Mouse (Mus musculus) spleen, postnatal 14 days (tissue): ENCODE results near the gene Tomm20l.

ENCODE experiments used
- DNase-seq, 2 experiments: peaks; one replicate each; pipeline ENCODE4 v3.0.0; 2021 to 2022; ENCODE audit warnings: low spot score in 2 of 2

Tomm20l gene

DNA sequence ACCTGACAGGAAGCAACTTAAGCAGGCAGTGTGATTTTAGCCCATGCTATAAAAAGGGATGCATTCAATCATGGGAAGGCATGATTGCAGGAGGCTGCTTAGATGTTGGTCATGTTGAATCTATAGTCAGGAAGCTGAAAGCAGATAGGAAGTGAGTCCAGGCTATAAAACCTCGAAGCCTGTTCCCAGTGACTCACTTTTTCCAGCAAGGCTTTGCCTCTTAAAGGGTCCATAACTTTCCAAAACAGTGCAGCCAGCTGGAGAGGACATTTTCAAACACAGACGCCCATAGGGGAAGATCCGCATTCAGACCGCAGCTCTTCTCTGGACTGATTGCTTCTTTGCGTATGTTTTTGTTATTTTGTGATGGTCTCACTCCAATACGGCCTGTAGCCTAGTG, 43.8 kb downstream of the Tomm20l start:
- DNase-seq, result no peak

DNA sequence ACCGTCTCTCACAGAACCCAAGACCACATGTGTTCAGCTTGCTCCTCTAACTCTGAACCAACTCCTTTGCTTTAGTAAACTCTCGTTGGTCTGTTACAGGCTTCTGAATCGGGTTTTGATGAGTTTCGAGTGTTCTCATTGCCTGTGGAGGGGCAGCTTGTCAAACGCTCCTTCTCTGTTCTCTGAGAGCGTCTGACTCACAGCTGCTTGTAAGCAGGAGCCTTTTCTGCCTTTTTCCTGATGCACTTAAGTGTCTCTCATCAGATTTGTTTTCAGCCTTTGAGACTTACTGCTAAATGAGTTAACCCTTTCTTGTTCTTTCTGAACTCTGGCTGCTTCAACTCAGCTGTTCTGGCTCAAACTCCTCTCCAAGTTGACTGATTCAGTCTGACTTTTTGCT, 46.7 kb downstream of the Tomm20l start:
- DNase-seq, result no peak

DNA sequence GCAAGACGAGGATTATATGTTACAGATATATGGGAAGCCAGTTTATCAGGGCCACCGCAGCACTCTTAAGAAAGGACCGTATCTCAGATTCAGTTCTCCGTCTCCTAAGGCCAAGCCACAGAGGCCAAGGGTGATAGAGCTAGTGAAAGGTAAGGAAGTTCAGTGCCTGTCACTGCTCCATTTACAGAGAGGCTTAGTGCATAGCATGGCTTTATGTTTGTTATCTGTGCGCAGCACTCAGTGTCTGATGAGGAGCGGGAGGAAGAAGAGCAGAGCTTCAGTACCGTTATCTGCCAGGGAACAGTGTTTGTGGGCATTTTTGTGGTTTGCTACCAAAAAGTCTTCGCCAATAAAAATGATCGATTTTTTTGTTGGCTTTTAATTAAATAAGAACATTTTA, 53.2 kb downstream of the Tomm20l start:
- no peak for DNase-seq

DNA sequence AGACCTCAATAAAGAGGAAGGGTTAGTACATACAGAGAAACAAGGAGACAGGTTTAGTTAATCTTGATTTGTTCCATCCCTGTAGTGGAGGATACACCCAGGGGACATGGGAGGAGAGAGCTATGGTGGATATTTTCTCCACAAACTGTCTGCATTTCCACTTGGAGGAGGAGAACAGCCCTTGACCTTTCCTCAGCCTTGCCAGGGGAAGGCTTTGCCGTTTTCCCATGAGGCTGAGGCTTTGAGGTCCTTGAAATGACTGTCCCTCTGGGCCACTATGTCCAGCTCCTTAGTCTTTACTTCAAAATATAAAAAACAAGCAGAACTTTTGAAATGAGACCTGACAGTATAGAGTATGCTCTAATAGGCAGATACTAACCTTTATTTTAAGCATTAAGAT, 58.7 kb downstream of the Tomm20l start:
- no peak for DNase-seq
